Mouse (Mus musculus) granulocyte monocyte progenitor cell, adult 5-6 weeks (primary cell): ENCODE data around the gene Gm49388. TPM values are rescaled to one million over a fixed set of nuclear protein-coding genes. Genes with fewer than 3 reads are reported as not detected.

Experiments
- ATAC-seq: replicated peaks from 2 replicates; pipeline ENCODE4 v1.8.0; 2016; ENCODE audit warnings: mild to moderate bottlenecking, moderate TSS enrichment, inconsistent platforms; ENCODE audit not compliant: poor library complexity, severe bottlenecking
- total RNA-seq, 2 experiments: library from RNA; stranded (forward) in 1 of 2; stranded (reverse) in 1 of 2; fragments of 200-712, 200-1000 nt in 1 of 2; fragments of >200 nt in 1 of 2; fragmentation: Nextera tagmentation in 1 of 2; gene quantifications; 2 replicates each; pipeline ENCODE4 v1.2.3; 2014 to 2017

Gene Gm49388
- total RNA-seq, 2 experiments from 2014 or later, result 1.2 TPM; not detected in 1

DNA sequence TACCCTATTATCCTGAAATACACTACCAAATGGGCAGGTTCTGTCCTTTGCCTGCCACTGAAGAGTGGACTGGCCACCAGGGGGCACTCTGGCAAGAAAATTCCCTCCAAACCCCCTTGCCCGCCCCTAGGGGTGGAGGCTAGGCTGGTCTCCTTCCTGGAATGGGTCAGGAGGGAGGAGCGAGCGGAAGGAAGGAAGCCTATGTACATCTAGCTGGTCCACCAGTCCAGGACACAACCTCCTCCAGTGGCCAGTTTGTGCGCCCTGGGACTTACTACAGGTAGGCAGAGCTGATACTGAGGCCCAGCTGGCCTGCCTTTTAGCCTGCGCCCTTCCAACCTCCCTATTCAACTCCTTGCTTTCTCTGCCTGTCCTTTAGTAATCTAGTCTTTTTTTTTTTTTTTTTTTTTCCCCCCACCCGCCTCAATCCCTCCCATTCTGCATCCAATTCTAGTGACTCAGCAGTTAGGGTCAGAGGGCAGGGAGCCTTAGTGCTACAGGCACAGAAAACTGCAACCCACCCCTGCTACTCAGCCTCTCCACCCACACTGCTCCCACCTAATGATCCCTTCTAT is 15.1 kb downstream of the Gm49388 start, which contains the start of gene Hsd3b7:
TSS of gene Hsd3b7 (plus strand) at position 170 of the 575 bp plus-strand sequence.
- peak; percentile 93 for ATAC-seq

DNA sequence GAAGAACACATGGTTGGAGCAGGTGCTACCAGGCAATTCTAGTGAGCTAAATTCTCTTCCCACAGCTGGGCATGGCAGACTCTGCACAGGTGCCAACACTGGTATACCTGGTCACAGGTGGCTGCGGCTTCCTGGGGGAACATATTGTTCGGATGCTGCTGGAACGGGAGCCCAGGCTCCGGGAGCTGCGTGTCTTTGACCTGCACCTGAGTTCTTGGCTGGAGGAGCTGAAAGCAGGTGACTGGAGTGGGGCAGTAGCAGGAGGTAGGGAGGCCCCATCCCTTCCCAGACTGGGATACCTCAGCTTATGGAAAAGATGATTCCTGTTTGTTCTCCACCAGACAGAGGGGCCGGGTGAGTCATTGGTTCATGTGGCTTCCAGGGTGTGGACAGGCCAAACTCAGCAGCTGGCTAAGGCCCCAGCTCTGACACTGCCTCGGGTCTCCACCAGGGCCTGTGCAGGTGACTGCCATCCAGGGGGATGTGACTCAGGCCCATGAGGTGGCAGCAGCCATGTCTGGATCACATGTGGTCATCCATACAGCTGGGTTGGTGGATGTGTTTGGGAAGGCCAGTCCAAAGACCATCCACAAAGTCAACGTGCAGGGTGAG is 15.7 kb downstream of the Gm49388 start:
- no peak for ATAC-seq

DNA sequence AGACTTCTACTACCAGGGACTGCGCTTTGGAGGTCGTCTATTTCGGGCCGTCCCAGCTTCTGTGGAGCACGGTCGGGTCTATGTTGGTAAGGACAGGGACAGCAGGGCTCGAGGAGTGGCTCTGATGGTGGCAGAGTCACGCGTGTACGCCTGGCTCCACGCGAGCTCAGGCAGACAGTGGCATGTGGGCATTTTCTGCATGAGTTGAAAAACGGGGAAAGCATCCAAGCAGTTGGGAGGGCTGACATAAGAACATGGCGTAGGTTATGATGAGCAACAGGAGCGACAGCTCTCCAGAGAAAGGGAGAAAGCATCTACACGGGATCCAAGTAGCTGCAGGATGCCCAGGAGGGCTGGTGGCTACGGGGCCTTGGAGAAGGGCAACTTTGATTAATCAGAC is 16.9 kb downstream of the Gm49388 start:
- ATAC-seq, result no peak

DNA sequence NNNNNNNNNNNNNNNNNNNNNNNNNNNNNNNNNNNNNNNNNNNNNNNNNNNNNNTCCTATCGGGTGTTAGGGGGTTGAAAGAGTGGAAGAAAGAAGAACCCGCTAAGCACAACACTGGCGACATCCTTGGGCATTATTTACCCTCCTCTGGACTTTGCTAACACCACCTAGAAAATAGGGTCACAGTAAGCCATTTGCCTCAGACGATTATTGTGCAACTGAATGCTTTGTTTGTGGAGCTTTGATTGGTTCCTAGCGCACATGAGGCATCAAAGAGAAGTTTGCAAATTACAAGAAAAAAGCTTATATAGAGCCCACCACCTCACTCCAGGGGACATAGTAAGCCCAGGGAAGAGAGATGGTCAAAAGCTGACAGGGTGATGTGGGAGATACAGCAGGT is 23.4 kb downstream of the Gm49388 start:
- ATAC-seq, result no peak

DNA sequence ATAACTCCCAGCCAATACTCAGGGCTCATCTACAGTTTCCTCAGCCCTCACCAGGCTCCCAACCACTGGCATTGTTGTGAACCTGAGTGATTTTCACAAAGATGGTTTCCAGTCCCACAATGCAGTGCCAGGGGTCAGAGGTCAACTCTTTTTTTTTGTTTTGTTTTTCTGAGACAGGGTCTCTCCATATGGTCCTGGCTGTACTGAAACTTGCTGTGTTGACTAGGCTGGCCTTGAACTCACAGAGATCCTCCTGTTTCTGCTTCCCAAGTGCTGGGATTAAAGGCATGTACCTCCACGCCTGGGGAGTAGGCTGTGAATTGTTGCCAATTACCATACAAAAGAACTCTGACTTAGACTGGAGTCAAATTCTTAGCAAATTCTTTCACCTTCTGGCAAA is 24.4 kb downstream of the Gm49388 start:
- ATAC-seq, result no peak

GRCm38 (mm10) chr7:127810650-127811049 is 25.2 kb downstream of the Gm49388 start:
- ATAC-seq, result no peak

- no peak for ATAC-seq
Measured at GRCm38 (mm10) chr7:127811240-127811639, 25.8 kb downstream of the Gm49388 start.

DNA sequence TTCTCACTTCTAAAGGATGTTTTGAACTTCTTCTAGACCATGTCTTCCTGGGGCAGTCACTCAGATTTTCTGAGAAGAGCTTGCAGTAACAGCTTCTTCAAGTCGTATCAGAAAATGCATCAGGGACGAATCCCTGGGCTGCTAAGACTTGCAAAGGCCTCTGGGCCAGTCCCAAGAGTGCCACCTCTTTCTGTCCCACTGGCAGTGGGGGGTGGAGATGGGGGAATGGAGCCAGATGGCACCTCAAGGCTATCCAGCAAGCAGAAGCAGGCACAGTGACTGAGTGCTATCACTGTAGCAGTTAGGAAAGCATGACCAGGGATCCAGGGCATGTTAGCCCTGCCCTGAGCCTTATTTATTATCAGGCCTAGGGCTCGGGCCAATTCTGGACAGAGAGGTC is 26.9 kb downstream of the Gm49388 start:
- no peak for ATAC-seq

DNA sequence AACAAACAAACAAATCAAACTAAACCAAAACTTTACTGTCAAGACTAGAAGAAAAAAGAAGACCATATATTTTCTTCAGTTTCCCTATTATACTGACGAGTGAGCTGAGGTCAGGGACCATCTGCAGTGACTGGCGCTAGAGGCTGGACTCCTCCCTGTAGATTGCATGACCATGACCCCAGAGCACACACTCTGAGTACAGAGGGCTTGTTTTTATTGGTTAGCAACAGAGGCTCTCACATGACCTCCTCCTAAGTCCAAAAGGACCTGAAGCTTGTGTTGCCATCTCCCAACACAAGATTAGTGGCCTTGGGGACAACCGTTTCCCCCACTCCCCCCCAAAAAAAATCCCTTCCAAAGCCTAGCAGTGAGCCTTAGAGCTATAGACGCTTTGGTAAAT is 28.4 kb downstream of the Gm49388 start:
- ATAC-seq, result no peak

DNA sequence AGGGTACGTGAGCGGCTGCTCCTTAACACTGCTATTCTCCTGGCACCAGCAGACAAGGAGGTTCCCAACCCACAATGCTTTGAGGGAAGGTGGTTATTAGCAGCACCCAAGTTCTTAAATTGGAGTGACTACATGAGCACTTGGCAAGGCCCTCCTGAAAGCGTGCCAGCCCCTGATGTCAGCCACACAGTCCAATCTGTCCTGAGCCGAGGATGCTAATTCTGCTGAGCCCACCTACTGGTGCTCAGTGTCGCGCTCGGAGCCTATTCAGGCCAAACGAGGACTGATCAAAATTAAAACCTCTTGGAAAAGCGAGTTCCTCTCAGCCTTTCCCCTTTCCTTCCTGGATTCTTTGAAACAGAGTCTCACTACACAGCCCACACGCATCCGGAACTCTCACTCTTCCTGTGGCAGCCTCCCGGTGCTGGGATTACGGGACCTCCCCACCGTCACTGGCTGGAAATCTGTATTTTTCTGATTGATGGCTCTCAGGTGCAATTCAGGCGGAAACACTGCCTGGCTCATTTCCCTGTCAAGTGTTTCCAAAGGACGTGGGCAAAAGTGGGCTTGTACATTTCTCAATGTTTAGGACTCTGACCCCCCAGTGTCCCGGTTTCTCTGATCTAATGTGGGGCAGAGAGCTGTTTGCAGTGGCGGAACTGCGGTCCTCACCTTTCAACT is 29.0 kb downstream of the Gm49388 start:
- no peak for ATAC-seq

DNA sequence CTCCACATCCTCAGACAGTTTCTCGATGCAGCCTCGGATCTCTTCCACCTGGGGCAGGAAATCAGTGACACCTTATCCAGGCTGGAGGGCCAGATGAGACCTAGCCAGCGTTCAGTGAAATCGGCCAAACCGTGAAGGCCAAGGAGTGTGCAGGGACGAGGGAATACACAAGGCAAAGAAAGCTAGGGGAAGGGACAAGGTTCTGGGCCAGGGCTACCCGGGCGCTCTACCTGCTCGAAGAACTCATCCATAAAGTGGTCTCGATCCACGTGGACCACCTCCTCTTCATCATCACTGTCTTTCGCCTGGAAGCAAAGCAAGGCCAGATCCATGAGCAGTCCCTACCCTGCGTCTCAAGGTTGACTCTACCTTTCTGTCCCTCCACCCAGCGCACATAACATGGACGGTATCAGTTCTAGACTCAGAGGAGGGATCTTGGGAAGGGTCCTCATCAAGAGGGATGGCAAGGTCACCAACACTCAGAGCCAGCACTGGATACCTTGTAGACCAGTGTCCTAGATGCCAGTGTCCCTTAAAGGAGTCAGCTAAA is 29.8 kb downstream of the Gm49388 start:
- no peak for ATAC-seq

- peak; percentile 92 for ATAC-seq
Measured at GRCm38 (mm10) chr7:127815954-127816821, 30.8 kb downstream of the Gm49388 start.

DNA sequence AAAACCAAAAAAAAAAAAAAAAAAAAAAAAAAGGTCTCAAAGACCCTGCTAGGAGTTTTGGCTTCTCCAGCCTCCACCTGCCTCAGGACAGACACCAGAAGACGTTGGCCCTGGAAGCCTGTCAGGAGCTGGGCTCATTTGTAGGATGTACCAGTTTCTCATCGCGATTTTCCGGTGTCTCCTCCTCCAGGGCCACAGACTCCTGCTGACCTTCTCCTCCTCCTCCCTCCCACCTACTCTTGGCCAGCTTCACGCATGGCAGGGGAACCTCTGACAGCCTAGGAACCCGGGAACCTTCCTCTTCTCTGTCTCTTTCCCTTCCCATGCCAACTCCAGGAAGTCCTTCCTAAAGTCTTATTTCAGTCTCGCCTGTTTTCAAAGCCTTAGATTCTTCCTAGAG is 31.6 kb downstream of the Gm49388 start:
- ATAC-seq, result no peak

DNA sequence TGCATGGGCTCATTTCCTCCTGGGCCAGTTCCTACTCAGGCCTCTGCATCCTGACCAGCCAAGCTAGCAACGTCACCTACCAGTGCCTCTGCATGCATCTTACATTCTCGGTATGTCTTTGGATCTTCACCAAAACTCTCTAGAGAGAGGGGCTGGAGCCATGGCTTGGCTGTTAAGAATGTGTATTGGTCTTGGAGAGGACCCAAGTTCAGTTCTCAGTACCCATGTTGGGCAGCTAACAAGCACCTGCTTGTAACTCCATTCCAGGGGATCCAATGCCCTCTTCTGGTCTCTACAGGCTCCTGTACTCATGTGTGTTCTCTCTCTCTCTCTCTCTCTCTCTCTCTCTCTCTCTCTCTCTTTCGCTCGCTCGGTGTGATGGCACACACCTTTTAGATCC is 32.4 kb downstream of the Gm49388 start:
- ATAC-seq, result no peak

- 0 out of 2 replicates have a peak, but pooled peaks have one; percentile 26 for ATAC-seq
Measured at GRCm38 (mm10) chr7:127820836-127821509, 35.6 kb downstream of the Gm49388 start.

- no peak for ATAC-seq
Measured at GRCm38 (mm10) chr7:127822494-127822893, 37.1 kb downstream of the Gm49388 start.

- ATAC-seq, result no peak
Measured at GRCm38 (mm10) chr7:127823236-127824171, 38.1 kb downstream of the Gm49388 start.

DNA sequence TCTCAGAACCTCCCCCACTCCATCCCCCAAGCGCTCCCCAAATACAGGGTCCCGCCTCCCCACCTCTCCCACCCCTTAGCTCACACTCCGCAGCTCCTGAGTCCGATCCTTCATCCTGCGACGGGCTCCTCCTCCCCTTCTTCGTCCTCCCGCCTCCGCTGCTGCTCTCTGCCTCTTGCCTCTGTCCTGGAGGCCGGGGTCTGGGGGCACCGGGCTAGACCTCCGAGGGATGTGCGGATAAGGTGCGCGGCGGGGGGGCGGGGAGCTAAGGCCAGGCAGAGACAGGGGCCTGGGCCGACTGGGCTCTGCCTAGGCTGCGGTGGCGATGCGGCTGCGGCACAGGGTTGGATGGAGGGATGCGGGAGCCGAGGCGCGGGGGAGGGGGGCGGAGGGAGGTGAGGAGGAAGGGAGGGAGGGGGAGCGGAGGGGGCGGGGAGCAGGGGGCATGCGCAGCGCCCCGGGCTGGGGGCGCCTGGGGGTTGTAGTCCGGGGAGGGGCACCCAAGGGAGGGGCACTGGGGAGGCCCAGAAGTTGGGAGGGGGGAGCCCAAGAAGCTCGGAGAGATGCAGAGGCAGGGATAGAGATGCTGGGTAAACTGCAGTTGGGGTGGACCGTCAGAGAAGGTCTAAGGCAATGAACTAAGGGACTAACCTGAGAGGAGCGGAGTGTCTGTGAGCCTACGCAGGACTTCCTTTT is 38.9 kb downstream of the Gm49388 start, which contains the start of the genes Stx4a and Stx1b:
TSS of gene Stx4a (plus strand) at position 119 of the 696 bp plus-strand sequence.
TSS of gene Stx1b (minus strand) at position 374 of the 696 bp plus-strand sequence.
- peak; percentile 26; the same call in 1 of the 2 replicates for ATAC-seq
